7 mouse cellular contexts compared by ENCODE assay signal in genomic region chr3:108591530-108592522, GRCm38 (mm10). TPM values are rescaled to one million over a fixed set of nuclear protein-coding genes. Genes with fewer than 3 reads are reported as not detected.
A peak's percentile ranks its signal among the peaks of the same experiment; 100 is the strongest.
DNase-seq lines count a peak whose midpoint lies in the region; ATAC-seq and TF ChIP-seq lines count a peak whose summit lies in the region.

No protein-coding gene starts in this region.

- peak; percentile 82 for ATAC-seq in lung, embryonic 14.5 days (ENCODE audit: insufficient read depth)
- ATAC-seq in forebrain, embryonic 15.5 days (replicated peaks), result peak; percentile 82
- ATAC-seq in liver, embryonic 16.5 days (ENCODE audit: low read depth), result no peak; the same call in 1 of the 2 replicates
- ATAC-seq in stomach, embryonic 15.5 days (ENCODE audit: insufficient read depth, low FRiP score, low read depth), result no peak; the same call in none of the 2 replicates

- no peaks in the 10 kb centered on the region for H3K9me3 ChIP-seq in lung, embryonic 14.5 days (ENCODE audit: low read depth, low read length)
- no peaks in the 10 kb centered on the region for H3K9me3 ChIP-seq in forebrain, embryonic 15.5 days
- H3K9me3 ChIP-seq in liver, embryonic 16.5 days (replicated peaks; ENCODE audit: control insufficient read depth, low read length), result no peaks in the 10 kb centered on the region
- no peaks in the 10 kb centered on the region for H3K9me3 ChIP-seq in stomach, embryonic 15.5 days

- no peaks in the 10 kb centered on the region for H3K27me3 ChIP-seq in lung, embryonic 14.5 days (ENCODE audit: insufficient read depth, low read length)
- H3K27me3 ChIP-seq in forebrain, embryonic 15.5 days, result no peaks in the 10 kb centered on the region
- no peaks in the 10 kb centered on the region; the same call in 1 of the 2 replicates for H3K27me3 ChIP-seq in liver, embryonic 16.5 days (ENCODE audit: control insufficient read depth, insufficient read depth, low read depth, low read length)
- H3K27me3 ChIP-seq in stomach, embryonic 15.5 days (replicated peaks), result no peaks in the 10 kb centered on the region

- H3K4me2 ChIP-seq in lung, embryonic 14.5 days, result peak overlapping the region; percentile 97
- H3K4me2 ChIP-seq in forebrain, embryonic 15.5 days (replicated peaks), result peak overlapping the region; percentile 75
- peak overlapping the region; percentile 100 for H3K4me2 ChIP-seq in liver, embryonic 16.5 days (ENCODE audit: low read depth, low read length)
- peak overlapping the region; percentile 99 for H3K4me2 ChIP-seq in stomach, embryonic 15.5 days

- no peak for TF ChIP-seq CTCF in lung, embryonic 14.5 days (IDR thresholded peaks at IDR 0.05; ENCODE audit: low read depth)

- H3K36me3 ChIP-seq in lung, embryonic 14.5 days (ENCODE audit: insufficient read depth), result no peaks in the 10 kb centered on the region
- H3K36me3 ChIP-seq in forebrain, embryonic 15.5 days, result no peaks in the 10 kb centered on the region
- H3K36me3 ChIP-seq in liver, embryonic 16.5 days (ENCODE audit: control insufficient read depth, insufficient read depth), result no peaks in the 10 kb centered on the region
- no peaks in the 10 kb centered on the region for H3K36me3 ChIP-seq in stomach, embryonic 15.5 days

- no peak for DNase-seq in lung, embryonic 14.5 days
- no peak for DNase-seq in lung, postnatal 25 days (ENCODE audit: low spot score)
- peak; percentile 8 for DNase-seq in c-Kit-positive CD71-negative TER-119-negative erythroid progenitor cells, embryonic 14.5 days (ENCODE audit: low read depth)
- no peak for DNase-seq in urinary bladder, postnatal 4 days (ENCODE audit: low spot score in 2 of 2)

- H3K4me3 ChIP-seq in lung, embryonic 14.5 days (ENCODE audit: low read depth, low read length), result peak overlapping the region; percentile 92
- H3K4me3 ChIP-seq in forebrain, embryonic 15.5 days, result peak overlapping the region; percentile 99
- peak overlapping the region; percentile 98 for H3K4me3 ChIP-seq in liver, embryonic 16.5 days (ENCODE audit: low read depth, low read length)
- peak overlapping the region; percentile 84 for H3K4me3 ChIP-seq in stomach, embryonic 15.5 days (replicated peaks)

- H3K9ac ChIP-seq in lung, embryonic 14.5 days, result peak overlapping the region; percentile 72
- H3K9ac ChIP-seq in forebrain, embryonic 15.5 days (replicated peaks), result peak overlapping the region; percentile 99
- H3K9ac ChIP-seq in liver, embryonic 16.5 days (ENCODE audit: low read depth, low read length), result peak overlapping the region; percentile 81
- peak overlapping the region; percentile 76 for H3K9ac ChIP-seq in stomach, embryonic 15.5 days

- peak overlapping the region; percentile 40; the same call in 1 of the 2 replicates for H3K27ac ChIP-seq in lung, embryonic 14.5 days (ENCODE audit: low read depth)
- H3K27ac ChIP-seq in forebrain, embryonic 15.5 days (replicated peaks), result peak overlapping the region; percentile 97
- peak overlapping the region; percentile 84 for H3K27ac ChIP-seq in liver, embryonic 16.5 days (ENCODE audit: low read length)
- peak overlapping the region; percentile 77 for H3K27ac ChIP-seq in stomach, embryonic 15.5 days

- under 1% methylated on average over 61 of the region's 61 CpGs for WGBS in lung, embryonic 14.5 days
- under 1% methylated on average over 57 of the region's 61 CpGs for WGBS in forebrain, embryonic 15.5 days
- under 1% methylated on average over 60 of the region's 61 CpGs for WGBS in liver, embryonic 16.5 days (ENCODE audit: insufficient replicate concordance)
- under 1% methylated on average over 61 of the region's 61 CpGs for WGBS in stomach, embryonic 15.5 days

- H3K4me1 ChIP-seq in lung, embryonic 14.5 days (ENCODE audit: insufficient read depth), result no peaks in the 10 kb centered on the region
- H3K4me1 ChIP-seq in forebrain, embryonic 15.5 days, result peaks cover 19% of the 10 kb centered on the region
- H3K4me1 ChIP-seq in liver, embryonic 16.5 days (ENCODE audit: control insufficient read depth, low read depth, low read length), result peaks cover 11% of the 10 kb centered on the region
- H3K4me1 ChIP-seq in stomach, embryonic 15.5 days, result peaks cover 4% of the 10 kb centered on the region; the same call in 1 of the 2 replicates

RNA-seq across cellular contexts. Expression of gene Wdr47, which starts 0.7 kb away (rescaled TPM):
- 9.2 and 10.7 TPM in 2 replicates for polyA plus RNA-seq in lung, embryonic 14.5 days (2014; fragmentation: Nextera tagmentation; extraction: Ambion mirVana)
- 114 and 115 TPM in 2 replicates for polyA plus RNA-seq in forebrain, embryonic 15.5 days (2015; fragmentation: Nextera tagmentation; extraction: Ambion mirVana)
- polyA plus RNA-seq in liver, embryonic 16.5 days (2015; fragmentation: Nextera tagmentation; extraction: Ambion mirVana), result 1.4 and 1.9 TPM in 2 replicates
- 10.8 and 11.6 TPM in 2 replicates for polyA plus RNA-seq in stomach, embryonic 15.5 days (2015; fragmentation: Nextera tagmentation; extraction: Ambion mirVana)

RNA-seq across cellular contexts. Expression of gene Taf13, which starts 20.3 kb away (rescaled TPM):
- polyA plus RNA-seq in lung, embryonic 14.5 days (2014; fragmentation: Nextera tagmentation; extraction: Ambion mirVana), result 38.5 and 38.9 TPM in 2 replicates
- polyA plus RNA-seq in forebrain, embryonic 15.5 days (2015; fragmentation: Nextera tagmentation; extraction: Ambion mirVana), result 46.9 and 54.4 TPM in 2 replicates
- 8.9 and 10.3 TPM in 2 replicates for polyA plus RNA-seq in liver, embryonic 16.5 days (2015; fragmentation: Nextera tagmentation; extraction: Ambion mirVana)
- 43.5 and 44.7 TPM in 2 replicates for polyA plus RNA-seq in stomach, embryonic 15.5 days (2015; fragmentation: Nextera tagmentation; extraction: Ambion mirVana)

RNA-seq across cellular contexts. Expression of gene Tmem167b, which starts 29.6 kb away (rescaled TPM):
- 41.6 and 43.6 TPM in 2 replicates for polyA plus RNA-seq in lung, embryonic 14.5 days (2014; fragmentation: Nextera tagmentation; extraction: Ambion mirVana)
- polyA plus RNA-seq in forebrain, embryonic 15.5 days (2015; fragmentation: Nextera tagmentation; extraction: Ambion mirVana), result 64.7 and 68.7 TPM in 2 replicates
- polyA plus RNA-seq in liver, embryonic 16.5 days (2015; fragmentation: Nextera tagmentation; extraction: Ambion mirVana), result 16.1 and 16.8 TPM in 2 replicates
- polyA plus RNA-seq in stomach, embryonic 15.5 days (2015; fragmentation: Nextera tagmentation; extraction: Ambion mirVana), result 38.3 and 40.0 TPM in 2 replicates

RNA-seq across cellular contexts. Expression of gene 5330417C22Rik, which starts 55.5 kb away (rescaled TPM):
- 9.0 and 13.3 TPM in 2 replicates for polyA plus RNA-seq in lung, embryonic 14.5 days (2014; fragmentation: Nextera tagmentation; extraction: Ambion mirVana)
- polyA plus RNA-seq in forebrain, embryonic 15.5 days (2015; fragmentation: Nextera tagmentation; extraction: Ambion mirVana), result 9.4 and 12.9 TPM in 2 replicates
- polyA plus RNA-seq in liver, embryonic 16.5 days (2015; fragmentation: Nextera tagmentation; extraction: Ambion mirVana), result 0.21 and 0.63 TPM in 2 replicates
- polyA plus RNA-seq in stomach, embryonic 15.5 days (2015; fragmentation: Nextera tagmentation; extraction: Ambion mirVana), result 33.7 and 45.1 TPM in 2 replicates

RNA-seq across cellular contexts. Expression of gene 1700013F07Rik, which starts 57.9 kb away (rescaled TPM):
- polyA plus RNA-seq in lung, embryonic 14.5 days (2014; fragmentation: Nextera tagmentation; extraction: Ambion mirVana), result 0.28 and 0.68 TPM in 2 replicates
- 1.8 and 2.4 TPM in 2 replicates for polyA plus RNA-seq in forebrain, embryonic 15.5 days (2015; fragmentation: Nextera tagmentation; extraction: Ambion mirVana)
- not detected in 2 replicates for polyA plus RNA-seq in liver, embryonic 16.5 days (2015; fragmentation: Nextera tagmentation; extraction: Ambion mirVana)
- polyA plus RNA-seq in stomach, embryonic 15.5 days (2015; fragmentation: Nextera tagmentation; extraction: Ambion mirVana), result 0.41 and 0.46 TPM in 2 replicates

Comparison
In these comparisons a context has a peak if more than half of its experiments do, and no peak if none do; other contexts are left out.
1. ATAC-seq: peak in lung, embryonic 14.5 days (single experiment) and forebrain, embryonic 15.5 days (single experiment); none in liver, embryonic 16.5 days (single experiment) and stomach, embryonic 15.5 days (single experiment).
2. H3K27ac ChIP-seq: peak in every context shown above with its lines; median percentile 97 in forebrain, embryonic 15.5 days; 84 in liver, embryonic 16.5 days; 77 in stomach, embryonic 15.5 days; 40 in lung, embryonic 14.5 days.
3. Peak in every context shown above with its lines, with median percentiles within 50 percentile points of each other: H3K4me2 ChIP-seq, H3K4me3 ChIP-seq and H3K9ac ChIP-seq.